8 mouse cellular contexts compared by ENCODE assay signal in genomic region chr2:93142616-93143015, GRCm38 (mm10). TPM values are rescaled to one million over a fixed set of nuclear protein-coding genes. Genes with fewer than 3 reads are reported as not detected.
DNase-seq lines count a peak whose midpoint lies in the region; ATAC-seq and TF ChIP-seq lines count a peak whose summit lies in the region.
"Had no signal": no experiment of that assay in that cellular context is flagged by ENCODE, and none has a peak within 500 bp of the region (broad histone marks: within the 10 kb centered on the region; RNA-seq: fewer than 3 reads in every experiment).

No protein-coding gene starts in this region.

- H3K27me3 ChIP-seq in midbrain, postnatal 0 days (ENCODE audit: insufficient read depth, low read length) = no peaks in the 10 kb centered on the region
- H3K27me3 ChIP-seq in midbrain, embryonic 13.5 days = no peaks in the 10 kb centered on the region
- no peaks in the 10 kb centered on the region for H3K27me3 ChIP-seq in intestine, embryonic 16.5 days (replicated peaks; ENCODE audit: control insufficient read depth, insufficient read depth, low read length)
- H3K27me3 ChIP-seq: embryonic facial prominence, embryonic 13.5 days had no signal

- no peak overlapping the region for H3K4me3 ChIP-seq in midbrain, postnatal 0 days (ENCODE audit: low read depth, low read length)
- no peak overlapping the region for H3K4me3 ChIP-seq in midbrain, embryonic 13.5 days (replicated peaks)
- H3K4me3 ChIP-seq in intestine, embryonic 16.5 days (ENCODE audit: low read length) = no peak overlapping the region
- H3K4me3 ChIP-seq: embryonic facial prominence, embryonic 13.5 days had no signal

- no peak overlapping the region for H3K4me2 ChIP-seq in midbrain, postnatal 0 days (ENCODE audit: low read depth, low read length, poor library complexity, severe bottlenecking)
- H3K4me2 ChIP-seq in midbrain, embryonic 13.5 days (replicated peaks) = no peak overlapping the region
- H3K4me2 ChIP-seq in intestine, embryonic 16.5 days (ENCODE audit: low read depth, low read length) = no peak overlapping the region
- H3K4me2 ChIP-seq: embryonic facial prominence, embryonic 13.5 days had no signal

- WGBS in midbrain, postnatal 0 days = 67% methylated on average over 7 of the region's 7 CpGs
- WGBS in midbrain, embryonic 13.5 days = 75% methylated on average over 7 of the region's 7 CpGs
- WGBS in intestine, embryonic 16.5 days = 63% methylated on average over 7 of the region's 7 CpGs

- H3K4me1 ChIP-seq in midbrain, postnatal 0 days (ENCODE audit: insufficient read depth, low read length) = peaks cover 6% of the 10 kb centered on the region; the same call in 1 of the 2 replicates
- H3K4me1 ChIP-seq in midbrain, embryonic 13.5 days (replicated peaks) = peaks cover 19% of the 10 kb centered on the region; the same call in 1 of the 2 replicates
- peaks cover 10% of the 10 kb centered on the region for H3K4me1 ChIP-seq in intestine, embryonic 16.5 days (ENCODE audit: control insufficient read depth, insufficient read depth, low read length)
- H3K4me1 ChIP-seq: embryonic facial prominence, embryonic 13.5 days had no signal

- H3K9me3 ChIP-seq in midbrain, postnatal 0 days (ENCODE audit: low read length) = no peaks in the 10 kb centered on the region
- no peaks in the 10 kb centered on the region for H3K9me3 ChIP-seq in midbrain, embryonic 13.5 days
- no peaks in the 10 kb centered on the region for H3K9me3 ChIP-seq in intestine, embryonic 16.5 days (ENCODE audit: control insufficient read depth, low read length)

- 0 out of 2 replicates have a peak overlapping the region, but pooled peaks have one; percentile 12 for H3K27ac ChIP-seq in midbrain, postnatal 0 days (ENCODE audit: low read depth, low read length)
- no peak overlapping the region for H3K27ac ChIP-seq in midbrain, embryonic 13.5 days
- H3K27ac ChIP-seq in intestine, embryonic 16.5 days (ENCODE audit: low read length) = peak overlapping the region; percentile 36
- H3K27ac ChIP-seq: embryonic facial prominence, embryonic 13.5 days had no signal

- H3K36me3 ChIP-seq in midbrain, postnatal 0 days (ENCODE audit: insufficient read depth, low read length) = no peaks in the 10 kb centered on the region
- no peaks in the 10 kb centered on the region for H3K36me3 ChIP-seq in midbrain, embryonic 13.5 days
- H3K36me3 ChIP-seq in intestine, embryonic 16.5 days (ENCODE audit: control insufficient read depth, insufficient read depth, low read length) = no peaks in the 10 kb centered on the region
- H3K36me3 ChIP-seq: embryonic facial prominence, embryonic 13.5 days had no signal

- peak; percentile 33 for DNase-seq in midbrain, postnatal 0 days (ENCODE audit: low spot score)
- DNase-seq in heart, adult 11 months = peak; percentile 98
- peak; percentile 37 to 67 for DNase-seq in lung, postnatal 4 days

- ATAC-seq in midbrain, postnatal 0 days (ENCODE audit: low FRiP score) = no peak
- no peak for ATAC-seq in midbrain, embryonic 13.5 days
- ATAC-seq in intestine, embryonic 16.5 days = no peak
- no peak for ATAC-seq in granulocyte monocyte progenitor cell, adult 5-6 weeks (replicated peaks; ENCODE audit: poor library complexity, severe bottlenecking)
- ATAC-seq in monocyte, adult 5-6 weeks (replicated peaks; ENCODE audit: insufficient number of reproducible peaks, low FRiP score, low TSS enrichment, poor library complexity, severe bottlenecking) = no peak

- TF ChIP-seq CTCF in midbrain, postnatal 0 days (IDR thresholded peaks at IDR 0.05) = no peak

- H3K9ac ChIP-seq in midbrain, postnatal 0 days (replicated peaks; ENCODE audit: low read length, poor library complexity, severe bottlenecking) = no peak overlapping the region
- no peak overlapping the region for H3K9ac ChIP-seq in midbrain, embryonic 13.5 days (replicated peaks)
- H3K9ac ChIP-seq in intestine, embryonic 16.5 days (ENCODE audit: low read depth, low read length) = no peak overlapping the region
- H3K9ac ChIP-seq: embryonic facial prominence, embryonic 13.5 days had no signal

RNA-seq across cellular contexts. Expression of gene Trp53i11, which starts 44.7 kb away (rescaled TPM):
- 111 and 124 TPM in 2 replicates for total RNA-seq in midbrain, postnatal 0 days (2014; rRNA removed)
- 74.7 and 76.0 TPM in 2 replicates for polyA plus RNA-seq in midbrain, postnatal 0 days (2015; fragmentation: Nextera tagmentation; extraction: Ambion mirVana)
- 136 and 138 TPM in 2 replicates for polyA plus RNA-seq in midbrain, embryonic 13.5 days (2015; fragmentation: Nextera tagmentation; extraction: Ambion mirVana)
- 49.3 and 52.1 TPM in 2 replicates for polyA plus RNA-seq in intestine, embryonic 16.5 days (2015; fragmentation: Nextera tagmentation; extraction: Ambion mirVana)
- 3.6 and 4.5 TPM in 2 replicates for total RNA-seq in granulocyte monocyte progenitor cell, adult 5-6 weeks (2014; fragmentation: Nextera tagmentation)
- total RNA-seq in granulocyte monocyte progenitor cell, adult 5-6 weeks (2017) = 0.39 and 0.82 TPM in 2 replicates
- 16.3 to 24.1 TPM (median 23.8 TPM) in 3 replicates for total RNA-seq in monocyte, adult 5-6 weeks (2017)

Comparison
In these comparisons a context has a peak if more than half of its experiments do, and no peak if none do; other contexts are left out.
1. DNase-seq: peak in every context shown above with its lines; median percentile 98 in heart, adult 11 months; 52 in lung, postnatal 4 days; 33 in midbrain, postnatal 0 days.